Mouse (Mus musculus): ENCODE data around the gene Slc10a7. TPM values are rescaled to one million over a fixed set of nuclear protein-coding genes. Genes with fewer than 3 reads are reported as not detected.
"Not testable (repeated sequence)": the region's sequence is repeated elsewhere in the genome, so short reads cannot be mapped to it uniquely, and the experiment has no call there.

Gene Slc10a7
- polyA plus RNA-seq, 2 experiments from 2014 or later, result 12.6 to 14.7 TPM

- ATAC-seq, result no peak
Measured at GRCm38 (mm10) chr8:78670241-78670640, 161.1 kb downstream of the Slc10a7 start.

DNA sequence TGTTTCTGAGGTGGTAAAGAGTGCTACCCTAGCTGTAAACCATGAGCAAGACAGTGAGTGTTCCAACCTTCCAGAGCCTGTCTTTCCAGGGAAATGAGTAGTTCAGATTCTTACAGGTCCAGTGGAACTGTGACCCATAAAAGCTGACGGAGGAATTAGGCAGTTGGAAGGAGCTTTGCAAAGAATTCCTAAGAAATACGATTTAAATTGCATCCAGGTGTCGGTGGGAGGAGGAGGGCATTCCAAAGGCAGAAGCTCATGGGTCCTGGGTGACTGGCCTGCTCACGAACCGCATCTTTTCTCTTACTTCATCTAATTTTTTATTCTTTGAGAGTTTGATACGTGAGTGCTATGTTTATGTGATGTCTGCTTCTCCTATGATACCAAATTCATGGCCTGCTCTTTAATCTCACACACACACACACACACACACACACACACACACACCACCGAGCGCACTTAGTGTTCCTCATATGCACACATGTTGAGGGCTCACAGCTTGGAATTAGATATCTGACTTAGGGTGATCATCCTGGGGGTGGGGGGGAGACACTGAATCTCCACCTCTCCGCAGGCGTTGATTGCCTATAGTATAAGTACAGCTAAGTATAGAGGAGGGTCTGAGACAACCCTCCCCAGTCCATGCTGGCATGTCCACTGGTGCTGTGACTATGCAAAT is 169.5 kb downstream of the Slc10a7 start:
- ATAC-seq, result no peak

DNA sequence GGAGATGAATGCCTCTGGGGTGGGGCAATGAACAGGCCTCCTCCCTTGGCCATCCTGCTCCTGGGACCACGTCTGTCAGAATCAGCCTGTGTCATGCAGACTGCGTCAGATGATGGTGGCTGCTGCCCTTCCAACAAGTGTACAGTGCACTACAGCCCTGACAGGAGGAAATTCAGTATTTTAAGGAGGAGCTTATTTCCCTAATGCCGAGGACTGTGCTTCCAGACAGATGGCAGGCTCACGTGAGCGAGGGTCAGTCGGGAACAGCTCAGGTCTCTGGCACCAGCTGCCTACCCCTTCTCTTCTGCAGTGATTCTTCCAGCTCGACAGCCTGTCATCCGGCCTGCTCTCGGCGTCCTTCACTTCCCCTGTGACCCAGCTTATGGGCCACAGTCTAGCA is 181.6 kb downstream of the Slc10a7 start:
- ATAC-seq, result no peak

GRCm38 (mm10) chr8:78698331-78698741 is 189.2 kb downstream of the Slc10a7 start:
- ATAC-seq, result no peak

DNA sequence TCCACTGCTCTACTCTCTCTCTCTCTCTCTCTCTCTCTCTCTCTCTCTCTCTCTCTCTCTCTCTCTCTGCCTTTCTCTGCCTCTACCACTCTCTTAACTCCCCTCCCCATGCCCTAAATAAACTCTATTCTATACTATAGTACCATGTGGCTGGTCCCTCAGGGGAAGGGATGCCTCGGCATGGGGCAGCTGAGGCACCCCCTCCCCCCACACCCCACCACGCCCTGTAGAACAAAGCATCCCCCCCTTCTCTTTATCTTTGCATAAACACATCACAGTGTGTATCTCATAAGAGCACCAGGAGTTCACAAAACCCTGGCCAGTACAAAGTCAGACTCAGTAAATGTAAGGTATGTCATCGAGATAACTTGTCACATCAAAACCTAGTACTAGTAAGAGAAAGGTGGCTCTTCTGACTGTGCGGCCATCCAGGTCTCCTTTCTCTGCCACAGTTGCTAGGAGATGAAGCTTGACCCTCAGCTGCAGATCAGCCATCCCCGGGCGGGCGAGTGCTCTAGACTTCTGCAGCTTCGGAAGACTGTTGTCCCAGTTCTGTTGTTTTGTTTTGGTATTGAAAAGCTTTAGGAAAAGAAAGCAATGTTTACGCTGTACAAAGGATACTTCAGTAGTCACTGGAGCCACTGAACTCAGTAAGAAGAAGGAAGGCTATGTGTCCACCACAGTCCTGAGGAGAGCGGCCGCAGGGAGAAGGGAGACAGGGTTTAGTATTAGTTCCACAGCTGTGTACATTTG is 194.1 kb downstream of the Slc10a7 start:
- no peak for ATAC-seq

DNA sequence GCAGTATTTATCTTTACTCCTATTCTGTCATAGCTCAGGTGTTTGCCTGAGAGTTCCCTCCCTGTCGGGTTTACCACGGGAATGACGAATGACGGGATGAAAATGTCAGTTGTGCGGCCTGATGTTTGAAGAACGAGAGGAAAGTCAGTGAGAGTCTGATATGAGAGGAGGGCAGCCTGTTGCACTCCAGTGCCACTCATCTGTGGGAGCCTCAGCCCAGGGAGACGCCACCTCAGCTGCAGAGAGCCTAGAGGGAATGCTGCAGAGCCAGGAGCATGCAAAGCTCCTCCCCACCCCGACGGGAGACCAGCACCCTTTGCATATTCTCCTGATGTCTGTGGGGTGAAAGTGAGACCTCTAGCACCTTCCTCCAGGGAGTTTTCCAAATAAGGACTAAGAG is 196.8 kb downstream of the Slc10a7 start:
- ATAC-seq, result no peak

- ATAC-seq, result no peak
Measured at GRCm38 (mm10) chr8:78709948-78710644, 200.9 kb downstream of the Slc10a7 start.

- no peak for ATAC-seq
Measured at GRCm38 (mm10) chr8:78710961-78711360, 201.8 kb downstream of the Slc10a7 start.

DNA sequence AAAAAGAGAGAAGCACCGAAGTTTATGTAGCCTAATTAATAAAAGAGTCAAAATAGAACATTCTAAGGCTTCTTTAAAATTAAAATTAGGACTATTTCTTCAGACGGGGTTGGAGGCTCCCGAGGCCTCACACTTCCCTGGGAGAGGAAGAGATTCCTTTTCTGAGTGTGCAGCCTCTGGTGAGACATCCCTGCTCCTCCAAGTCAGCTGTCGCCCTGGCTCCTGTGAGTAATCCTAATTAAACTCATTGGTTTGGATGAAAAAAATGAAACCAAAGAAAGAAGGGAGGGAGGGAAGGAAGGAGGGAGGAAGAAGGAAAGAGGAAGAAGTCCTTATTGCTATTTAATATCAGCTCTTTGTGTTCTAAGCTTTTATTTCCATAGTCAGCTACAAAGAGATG is 205.7 kb downstream of the Slc10a7 start:
- ATAC-seq, result no peak

DNA sequence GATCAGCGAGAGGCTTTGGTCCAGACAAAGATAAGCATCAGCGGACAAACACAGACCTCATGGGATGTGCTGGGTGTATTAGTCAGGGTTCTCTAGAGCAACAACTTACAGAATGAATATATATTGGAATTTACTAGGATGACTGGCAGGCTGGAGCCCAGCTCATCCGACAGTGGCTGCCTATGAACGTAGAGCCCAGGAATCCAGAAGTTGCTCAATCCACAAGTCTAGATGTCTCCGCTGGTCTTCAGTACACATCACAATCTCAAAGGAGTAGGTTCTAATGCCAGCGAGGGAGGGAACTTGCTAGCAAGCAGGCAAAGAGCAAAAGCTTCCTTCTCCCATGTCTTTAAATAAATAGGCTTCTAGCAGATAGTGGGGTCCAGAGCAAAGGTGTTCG is 207.4 kb downstream of the Slc10a7 start:
- ATAC-seq, result no peak

GRCm38 (mm10) chr8:78717191-78717590 is 208.0 kb downstream of the Slc10a7 start:
- not testable (repeated sequence) for ATAC-seq

- ATAC-seq, result no peak
Measured at GRCm38 (mm10) chr8:78719279-78720040, 210.3 kb downstream of the Slc10a7 start.

GRCm38 (mm10) chr8:78720041-78720414 is 210.9 kb downstream of the Slc10a7 start:
- no peak for ATAC-seq

DNA sequence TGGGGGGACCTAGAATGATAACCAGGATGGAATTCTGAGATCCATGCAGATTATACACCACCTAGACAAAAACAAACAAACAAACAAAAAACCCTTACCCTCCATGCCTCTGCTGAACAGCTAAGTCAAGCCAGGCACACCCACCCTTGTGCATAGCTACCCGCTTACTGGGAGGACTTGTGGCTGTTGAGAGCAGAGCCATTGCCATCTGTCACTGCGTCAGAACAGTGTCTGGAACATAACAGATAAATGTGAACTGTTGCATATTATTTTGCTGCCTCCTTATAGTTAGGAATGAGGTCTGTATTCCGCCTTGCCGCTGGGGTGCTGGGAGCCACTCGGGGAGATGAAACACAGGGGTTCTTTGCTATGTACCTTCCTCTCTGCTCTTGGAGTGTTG is 212.4 kb downstream of the Slc10a7 start:
- ATAC-seq, result no peak

DNA sequence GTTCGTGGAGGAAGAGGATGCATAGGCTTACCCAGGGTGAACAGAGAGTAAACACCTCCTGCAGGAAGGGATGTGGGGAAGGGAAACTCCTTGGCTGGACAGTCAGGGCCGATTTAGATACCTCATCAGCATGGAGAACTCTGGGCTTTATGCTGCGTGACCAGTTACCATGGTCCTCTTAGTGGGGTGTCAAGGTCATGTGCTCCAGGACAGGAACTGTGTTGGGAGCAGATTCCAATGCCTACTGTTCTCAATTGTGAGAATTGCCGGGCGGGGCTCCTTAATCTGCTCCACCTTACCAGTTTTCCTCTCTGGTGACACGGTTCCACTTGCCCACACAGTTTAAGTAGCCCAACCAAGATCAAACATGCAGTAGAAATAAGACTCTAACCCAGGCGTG is 213.1 kb downstream of the Slc10a7 start:
- ATAC-seq, result no peak

- no peak for ATAC-seq
Measured at GRCm38 (mm10) chr8:78724832-78725231, 215.7 kb downstream of the Slc10a7 start.

- no peak for ATAC-seq
Measured at GRCm38 (mm10) chr8:78728240-78728639, 219.1 kb downstream of the Slc10a7 start.

DNA sequence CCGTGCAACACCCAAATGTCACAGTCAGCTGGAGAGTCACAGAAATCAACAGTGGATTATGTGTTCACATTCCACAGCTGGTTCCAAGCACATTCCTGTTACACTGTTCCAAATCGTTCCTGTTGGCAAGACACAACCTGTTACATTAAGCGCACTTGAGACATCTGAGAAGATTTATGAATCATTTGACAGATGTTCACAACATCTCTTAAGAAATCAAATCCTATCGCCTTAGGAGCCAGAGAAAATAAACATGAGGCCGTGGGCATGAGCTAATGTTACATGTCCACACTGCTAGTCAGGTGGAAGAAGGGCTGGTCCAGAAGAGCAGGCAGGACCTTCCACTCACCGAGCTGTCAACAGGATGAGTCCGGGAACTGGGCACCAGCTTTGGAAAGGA is 223.3 kb downstream of the Slc10a7 start:
- ATAC-seq, result no peak

DNA sequence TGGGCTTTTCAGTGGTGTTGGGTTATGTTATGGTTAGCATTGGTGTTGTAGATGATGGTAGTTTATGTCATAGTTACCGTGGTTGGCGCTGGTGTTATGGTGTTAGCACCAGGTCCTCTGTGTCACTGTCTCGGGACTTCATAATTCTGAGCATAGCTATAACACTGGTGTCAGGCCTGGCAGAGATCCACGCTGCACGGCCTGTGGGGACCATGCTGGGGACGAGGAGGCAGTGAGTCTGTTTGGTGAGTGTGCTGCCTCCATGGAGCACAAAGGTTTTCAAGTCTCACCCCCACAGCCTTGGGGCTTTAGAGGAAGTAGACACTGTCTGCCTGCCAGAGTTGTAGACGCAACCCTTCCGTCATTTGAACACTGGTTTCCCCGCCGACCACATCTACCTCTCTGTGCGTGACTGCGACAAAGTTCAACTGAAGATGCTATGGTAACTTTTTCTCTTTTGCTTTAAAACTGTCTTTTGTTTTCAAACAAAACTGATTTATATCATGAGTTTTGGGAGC is 223.9 kb downstream of the Slc10a7 start:
- ATAC-seq, result no peak

GRCm38 (mm10) chr8:78734721-78735517 is 225.8 kb downstream of the Slc10a7 start:
- ATAC-seq, result no peak

DNA sequence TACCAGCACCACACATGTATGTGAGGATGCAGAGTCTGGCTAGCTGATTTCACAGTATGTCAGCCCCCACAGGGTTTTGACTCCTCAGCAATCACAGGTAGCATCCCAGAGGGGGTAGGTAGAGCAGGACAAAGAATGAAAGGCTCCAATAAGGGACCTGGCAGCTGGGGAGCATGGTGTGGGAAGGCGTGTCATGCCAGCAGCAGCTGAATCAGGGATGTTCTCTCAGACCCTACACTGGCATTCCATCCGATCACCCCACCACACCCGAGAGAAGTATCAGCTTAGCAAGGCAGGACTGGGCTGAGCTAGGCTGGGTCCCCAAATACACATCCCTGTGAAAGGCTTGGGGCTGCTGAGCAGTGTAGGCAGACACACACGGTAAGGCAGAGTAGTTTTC is 229.2 kb downstream of the Slc10a7 start:
- ATAC-seq, result no peak

DNA sequence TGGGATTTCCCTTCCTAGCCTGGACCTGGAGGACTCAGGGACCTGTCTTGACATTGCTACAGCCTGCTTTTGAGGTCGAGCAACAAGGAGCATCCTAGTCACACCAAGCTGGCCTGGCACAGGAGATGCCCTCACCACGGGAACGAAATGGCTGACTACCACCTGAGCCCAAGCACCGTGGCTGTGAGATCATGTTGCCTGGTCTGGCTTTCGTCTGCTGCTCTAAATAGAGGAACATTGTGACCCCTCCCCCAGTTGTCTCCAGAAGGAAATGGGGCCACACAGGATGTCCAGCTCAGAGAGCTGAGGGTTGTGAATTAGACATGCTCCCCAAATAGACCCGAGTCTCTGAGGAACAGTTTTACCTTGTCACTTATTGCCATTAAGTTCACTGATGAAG is 231.8 kb downstream of the Slc10a7 start:
- ATAC-seq, result no peak

All from activated CD4-positive, CD25-positive, alpha-beta regulatory T cell, adult 4 months (primary cell).